In genomic region chr10:126869372-126870318, GRCm38 (mm10) we compare ENCODE assay signal across 9 mouse cellular contexts. TPM values are rescaled to one million over a fixed set of nuclear protein-coding genes. Genes with fewer than 3 reads are reported as not detected.
DNase-seq lines count a peak whose midpoint lies in the region; ATAC-seq and TF ChIP-seq lines count a peak whose summit lies in the region.
"Had no signal": no experiment of that assay in that cellular context is flagged by ENCODE, and none has a peak within 500 bp of the region (broad histone marks: within the 10 kb centered on the region; RNA-seq: fewer than 3 reads in every experiment).

No protein-coding gene starts in this region.

- H3K36me3 ChIP-seq in ES-E14 (ENCODE audit: control insufficient read depth, insufficient read depth, low read length, poor library complexity, severe bottlenecking), result no peaks in the 10 kb centered on the region
- H3K36me3 ChIP-seq in forebrain, embryonic 15.5 days, result no peaks in the 10 kb centered on the region
- no peaks in the 10 kb centered on the region for H3K36me3 ChIP-seq in lung, embryonic 14.5 days (ENCODE audit: insufficient read depth)

- DNase-seq in ES-E14 (ENCODE audit: low read depth, low spot score), result no peak
- DNase-seq in cerebellum, adult 11 months, result peak; percentile 58
- DNase-seq in heart, postnatal 36 days, result peak; percentile 66 to 78
- DNase-seq in layer of hippocampus, adult 2 months (ENCODE audit: low spot score in 2 of 2), result peak; percentile 74 to 86
- peak; percentile 86 for DNase-seq in lung, embryonic 14.5 days
- peak; percentile 54 for DNase-seq in thymus, postnatal 0 days (ENCODE audit: low spot score)

- peak; percentile 93 for TF ChIP-seq CTCF in layer of hippocampus, adult 2 months (conservative IDR thresholded peaks at IDR 0.05)
- TF ChIP-seq CTCF in lung, embryonic 14.5 days (IDR thresholded peaks at IDR 0.05; ENCODE audit: low read depth), result peak; percentile 88
- peak; percentile 92 for TF ChIP-seq CTCF in olfactory bulb, adult 2 months (IDR thresholded peaks at IDR 0.05; ENCODE audit: insufficient read depth, low read depth, low read length)

- no peak overlapping the region for H3K27ac ChIP-seq in ES-E14 (ENCODE audit: insufficient read depth, low read depth, low read length, poor library complexity, severe bottlenecking)
- no peak overlapping the region for H3K27ac ChIP-seq in forebrain, embryonic 15.5 days (replicated peaks)
- peak overlapping the region; percentile 21; the same call in 1 of the 2 replicates for H3K27ac ChIP-seq in layer of hippocampus, adult 2 months
- H3K27ac ChIP-seq in lung, embryonic 14.5 days (ENCODE audit: low read depth), result no peak overlapping the region
- no peak overlapping the region for H3K27ac ChIP-seq in olfactory bulb, adult 2 months (ENCODE audit: insufficient read depth, low read depth, low read length)
- H3K27ac ChIP-seq: macrophage had no signal

- no peaks in the 10 kb centered on the region for H3K9me3 ChIP-seq in ES-E14 (ENCODE audit: control insufficient read depth, insufficient read depth, low read depth, low read length)
- no peaks in the 10 kb centered on the region for H3K9me3 ChIP-seq in forebrain, embryonic 15.5 days
- H3K9me3 ChIP-seq in lung, embryonic 14.5 days (ENCODE audit: low read depth, low read length), result no peaks in the 10 kb centered on the region

- no peak overlapping the region for H3K4me3 ChIP-seq in ES-E14 (ENCODE audit: insufficient read depth in 1 of 2, low read depth in 1 of 2, low read length in 2 of 2, poor library complexity in 1 of 2, severe bottlenecking in 1 of 2)
- H3K4me3 ChIP-seq in forebrain, embryonic 15.5 days, result no peak overlapping the region
- peak overlapping the region; percentile 58 for H3K4me3 ChIP-seq in layer of hippocampus, adult 2 months
- 0 out of 2 replicates have a peak overlapping the region, but pooled peaks have one; percentile 8 for H3K4me3 ChIP-seq in lung, embryonic 14.5 days (ENCODE audit: low read depth, low read length)
- no peak overlapping the region for H3K4me3 ChIP-seq in olfactory bulb, adult 2 months (ENCODE audit: insufficient read depth, low read depth, low read length)

- TF ChIP-seq POLR2A in olfactory bulb, adult 2 months (IDR thresholded peaks at IDR 0.05; ENCODE audit: insufficient read depth, low read depth, low read length), result no peak

- H3K9ac ChIP-seq in ES-E14 (ENCODE audit: insufficient read depth, low read depth, low read length, poor library complexity, severe bottlenecking), result no peak overlapping the region
- 0 out of 2 replicates have a peak overlapping the region, but pooled peaks have one; percentile 6 for H3K9ac ChIP-seq in forebrain, embryonic 15.5 days (replicated peaks)
- H3K9ac ChIP-seq in lung, embryonic 14.5 days, result peak overlapping the region; percentile 1; the same call in 1 of the 2 replicates

- H3K4me2 ChIP-seq in forebrain, embryonic 15.5 days (replicated peaks), result peak overlapping the region; percentile 21; the same call in 1 of the 2 replicates
- peak overlapping the region; percentile 53 for H3K4me2 ChIP-seq in lung, embryonic 14.5 days

- ATAC-seq in forebrain, embryonic 15.5 days (replicated peaks), result peak; percentile 78
- ATAC-seq in lung, embryonic 14.5 days (ENCODE audit: insufficient read depth), result peak; percentile 72

- 24% methylated on average over 22 of the region's 23 CpGs for WGBS in forebrain, embryonic 15.5 days
- 17% methylated on average over 23 of the region's 23 CpGs for WGBS in lung, embryonic 14.5 days
- 18% methylated on average over 23 of the region's 23 CpGs for WGBS in olfactory bulb, adult 2 months

- peaks cover 3% of the 10 kb centered on the region; the same call in 1 of the 2 replicates for H3K27me3 ChIP-seq in forebrain, embryonic 15.5 days
- no peaks in the 10 kb centered on the region for H3K27me3 ChIP-seq in lung, embryonic 14.5 days (ENCODE audit: insufficient read depth, low read length)

- intact Hi-C loops in heart, postnatal 36 days (cut with DNase I), result loop anchor here (2.0 kb wide), 1 partner anchor 1145 kb away; no protein-coding TSS in a partner anchor

- H3K4me1 ChIP-seq in ES-E14 (ENCODE audit: control insufficient read depth in 2 of 2, insufficient read depth in 2 of 2, low read length in 2 of 2, poor library complexity in 1 of 2), result no peaks in the 10 kb centered on the region
- no peaks in the 10 kb centered on the region for H3K4me1 ChIP-seq in forebrain, embryonic 15.5 days
- H3K4me1 ChIP-seq in lung, embryonic 14.5 days (ENCODE audit: insufficient read depth), result no peaks in the 10 kb centered on the region
- no peaks in the 10 kb centered on the region for H3K4me1 ChIP-seq in olfactory bulb, adult 2 months (ENCODE audit: control insufficient read depth, insufficient read depth, low read length)

- in situ Hi-C loops in ES-E14 (cut with MboI; ENCODE audit: low sequenced_read_pairs in 2 of 2, unreplicated experiment in 2 of 2), result no loop called here

TF ChIP-seq in ES-E14, 5 proteins besides CTCF, POLR2A, EP300 and RAD21:
- TF ChIP-seq ZC3H11A (IDR thresholded peaks at IDR 0.05; ENCODE audit: borderline replicate concordance, low read depth, low read length) (peak; percentile 39; the same call in 1 of the 2 replicates), ZNF384 (IDR thresholded peaks at IDR 0.05; ENCODE audit: low read depth, low read length) (no peak)

RNA-seq across cellular contexts. Expression of gene Atp23, which starts 31.5 kb away (rescaled TPM):
- total RNA-seq in ES-E14 (2012; rRNA removed), result 12.1 and 12.2 TPM in 2 replicates
- 9.2 and 11.9 TPM in 2 replicates for polyA plus RNA-seq in forebrain, embryonic 15.5 days (2015; fragmentation: Nextera tagmentation; extraction: Ambion mirVana)
- 1 to 10 TPM; 3.6 to 4.4 TPM for total RNA-seq in heart, postnatal 36 days (2021)
- total RNA-seq in layer of hippocampus, adult 2 months (2021), result 1 to 10 TPM; 9.0 to 10.0 TPM
- 25.0 and 25.7 TPM in 2 replicates for polyA plus RNA-seq in lung, embryonic 14.5 days (2014; fragmentation: Nextera tagmentation; extraction: Ambion mirVana)
- not detected in 2 replicates for polyA plus RNA-seq in olfactory bulb, adult 2 months (2012; ENCODE audit: insufficient read depth, insufficient read length, low replicate concordance, missing spikeins)
- 15.8 and 17.5 TPM in 2 replicates for polyA plus RNA-seq in thymus, postnatal 0 days (2015; fragmentation: Nextera tagmentation; extraction: Ambion mirVana)

Comparison
In these comparisons a context has a peak if more than half of its experiments do, and no peak if none do; other contexts are left out.
1. H3K4me3 ChIP-seq: peak in layer of hippocampus, adult 2 months (single experiment) and lung, embryonic 14.5 days (single experiment); none in ES-E14 (0 of 2), forebrain, embryonic 15.5 days (single experiment) and olfactory bulb, adult 2 months (single experiment).
2. RNA of gene Atp23, which starts 31.5 kb away (polyA plus RNA-seq): 25.0 to 25.7 TPM in lung, embryonic 14.5 days, 15.8 to 17.5 TPM in thymus, postnatal 0 days and 9.2 to 11.9 TPM in forebrain, embryonic 15.5 days; not detected in olfactory bulb, adult 2 months; every median in the first group is over 10 times any median in the second.
3. Peak in every context shown above with its lines, with median percentiles within 50 percentile points of each other: CTCF ChIP-seq.